Mouse (Mus musculus) lung, adult 2 months (tissue): ENCODE results near the gene Zfp750. TPM values are rescaled to one million over a fixed set of nuclear protein-coding genes. Genes with fewer than 3 reads are reported as not detected.

Experiments used
- DNase-seq: peaks from one replicate; pipeline ENCODE4 v3.0.0; 2022
- H3K4me1 ChIP-seq: fragments of 200-500 bp; 2 replicates; pipeline ENCODE4 v1.6.1; 2011; ENCODE audit warnings: low read length; ENCODE audit not compliant: control insufficient read depth, insufficient read depth
- H3K4me3 ChIP-seq: fragments of 200-500 bp; replicated peaks from 2 replicates; pipeline ENCODE3; 2011; ENCODE audit warnings: low read depth, mild to moderate bottlenecking, control low read depth, low read length; ENCODE audit errors: extremely low read depth
- CTCF ChIP-seq: fragments of 200-500 bp; IDR thresholded peaks from 2 replicates; pipeline ENCODE4 v1.5.1; 2011; ENCODE audit warnings: mild to moderate bottlenecking, low read length, control low read depth; ENCODE audit not compliant: insufficient read depth
- POLR2A ChIP-seq: fragments of 200-500 bp; IDR thresholded peaks from 2 replicates; pipeline ENCODE4 v1.6.1; 2011; ENCODE audit warnings: low read depth, mild to moderate bottlenecking, control low read depth, low read length, borderline replicate concordance; ENCODE audit errors: extremely low read depth
- WGBS: fragments of 180-500 bp; shearing (Covaris S2); methylation state at CpG from one replicate; pipeline ENCODE4 v1.1.7; 2018; 5-methylcytosine and 5-hydroxymethylcytosine counted together
- polyA plus RNA-seq: library from polyadenylated mRNA; depleted of rRNA; stranded (reverse); fragments of >200 nt; gene quantifications from 2 replicates; pipeline ENCODE4 v1.2.3, GENCODE M21; 2012

Gene Zfp750
- polyA plus RNA-seq, 1 experiment: 5.6 TPM

DNA sequence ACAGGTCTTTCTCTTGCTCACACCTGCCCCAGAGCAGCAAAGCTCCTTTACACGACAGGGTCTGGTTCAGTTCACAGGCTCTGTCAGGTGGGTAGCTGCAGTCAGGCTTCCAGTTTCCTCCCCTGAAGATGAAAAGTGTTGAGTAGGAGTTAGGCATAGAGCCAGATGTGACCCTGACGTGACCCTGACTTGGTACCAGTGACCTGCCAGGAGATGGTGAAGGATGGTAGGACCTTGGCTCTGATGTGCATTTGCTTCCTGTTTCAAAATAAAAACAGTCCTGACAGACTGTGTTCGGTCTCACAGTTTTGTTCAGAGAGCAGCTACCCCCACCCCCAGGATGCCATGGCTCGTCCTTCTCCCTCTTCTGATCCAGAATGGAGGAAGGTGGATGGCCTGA is 23.3 kb upstream of the Zfp750 start:
- Histone ChIP-seq H3K4me1 (no peaks in the 10 kb centered on the region), H3K4me3 (no peak overlapping the region)
- no peak for TF ChIP-seq POLR2A
- TF ChIP-seq CTCF: no peak
- no peak for DNase-seq
- WGBS: 83% methylated on average over 4 of the region's 4 CpGs

DNA sequence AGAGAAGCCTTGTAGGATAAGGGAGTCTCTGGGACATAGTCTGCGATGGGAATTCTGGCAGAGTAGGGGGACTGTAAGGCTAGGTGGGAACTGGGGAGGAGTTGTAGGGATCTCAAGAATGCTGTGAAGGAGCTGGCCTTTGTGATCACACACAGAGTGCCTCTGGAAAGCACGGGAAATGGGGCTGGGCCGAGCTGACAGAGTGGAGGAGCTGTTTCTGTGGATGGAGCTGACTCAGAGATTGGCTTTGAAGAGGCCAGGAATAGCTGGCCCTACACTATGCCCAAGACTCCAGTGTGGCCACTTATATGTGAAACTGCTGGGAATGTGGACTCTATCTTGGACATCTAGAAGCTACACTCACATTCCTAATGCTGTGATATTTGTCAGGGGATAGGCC is 17.4 kb upstream of the Zfp750 start:
- H3K4me3 ChIP-seq: no peak overlapping the region
- WGBS: 30% methylated on average over 3 of the region's 3 CpGs
- no peak for DNase-seq
- TF ChIP-seq POLR2A (no peak), CTCF (no peak)
- no peaks in the 10 kb centered on the region; the same call in 1 of the 2 replicates for H3K4me1 ChIP-seq

DNA sequence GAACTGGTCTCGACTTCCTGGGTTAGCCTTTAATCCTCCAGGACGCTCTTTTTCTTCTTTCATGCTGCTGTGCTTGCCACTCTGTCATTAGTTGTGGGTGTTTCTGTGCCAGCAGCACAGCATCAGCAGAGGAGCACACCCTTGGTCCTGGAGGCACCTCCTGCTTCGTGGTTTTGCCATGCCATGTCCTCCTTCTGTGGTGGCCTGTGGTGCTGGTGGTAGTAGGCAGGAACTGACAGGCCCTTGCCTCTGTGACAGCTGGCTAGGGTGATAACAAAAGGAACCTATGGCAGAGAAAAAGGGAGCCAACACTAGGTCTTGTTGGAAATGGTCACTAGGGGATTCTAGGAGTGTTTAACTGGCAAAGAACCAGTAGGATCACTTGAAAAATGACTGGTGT is 10.6 kb upstream of the Zfp750 start:
- no peak for TF ChIP-seq CTCF
- TF ChIP-seq POLR2A: no peak
- no peaks in the 10 kb centered on the region for H3K4me1 ChIP-seq
- no peak for DNase-seq
- H3K4me3 ChIP-seq: no peak overlapping the region
- WGBS: 89% methylated on average over 3 of the region's 3 CpGs

GRCm38 (mm10) chr11:121524191-121524590 is 5.1 kb upstream of the Zfp750 start:
- H3K4me1 ChIP-seq: no peaks in the 10 kb centered on the region
- 75% methylated on average over 7 of the region's 7 CpGs for WGBS
- TF ChIP-seq POLR2A: no peak
- TF ChIP-seq CTCF: no peak
- no peak for DNase-seq
- no peak overlapping the region for H3K4me3 ChIP-seq

GRCm38 (mm10) chr11:121522156-121522762 is 3.1 kb upstream of the Zfp750 start:
- Histone ChIP-seq H3K4me1 (no peaks in the 10 kb centered on the region), H3K4me3 (no peak overlapping the region)
- no peak for TF ChIP-seq CTCF
- 79% methylated on average over 4 of the region's 4 CpGs for WGBS
- DNase-seq: no peak

GRCm38 (mm10) chr11:121520761-121521160 is 1.6 kb upstream of the Zfp750 start:
- TF ChIP-seq CTCF (no peak), POLR2A (no peak)
- 88% methylated on average over 2 of the region's 2 CpGs for WGBS

DNA sequence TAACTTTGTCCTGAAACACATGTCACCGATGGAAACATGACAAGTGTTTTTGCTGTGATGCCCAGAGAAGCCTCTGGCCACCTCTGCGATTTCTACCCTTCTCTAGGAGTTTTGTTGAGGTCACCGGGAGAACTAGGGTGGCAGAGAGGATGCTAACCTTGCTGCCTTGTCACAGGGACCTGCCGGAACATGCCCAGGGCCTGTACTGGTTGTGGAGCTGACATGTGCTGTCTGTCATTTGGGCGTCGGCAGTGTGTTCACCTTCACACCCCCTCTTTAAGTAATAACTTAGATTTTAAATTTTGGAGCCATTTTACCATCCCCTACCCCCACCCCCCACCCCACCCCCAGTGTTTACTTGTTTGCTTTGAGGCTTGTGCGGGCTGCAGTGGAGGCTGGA is 570 bp upstream of the Zfp750 start:
- Histone ChIP-seq H3K4me1 (no peaks in the 10 kb centered on the region), H3K4me3 (no peak overlapping the region)
- DNase-seq: no peak
- TF ChIP-seq CTCF: no peak
- no peak for TF ChIP-seq POLR2A
- 79% methylated on average over 7 of the region's 7 CpGs for WGBS

More at GRCm38 (mm10) chr11:121520761-121521160, 1.6 kb upstream of the Zfp750 start:
- H3K4me3 ChIP-seq: no peak overlapping the region
- H3K4me1 ChIP-seq: no peaks in the 10 kb centered on the region
- no peak for DNase-seq

- Histone ChIP-seq H3K4me3 (peak overlapping the region; percentile 23), H3K4me1 (no peaks in the 10 kb centered on the region)
- 69% methylated on average over 17 of the region's 17 CpGs for WGBS
- TF ChIP-seq CTCF (no peak), POLR2A (no peak)
- peak; percentile 25 for DNase-seq
Measured at GRCm38 (mm10) chr11:121517687-121518465, 1.3 kb downstream of the Zfp750 start.

GRCm38 (mm10) chr11:121516906-121517305 is 2.2 kb downstream of the Zfp750 start:
- Histone ChIP-seq H3K4me3 (no peak overlapping the region), H3K4me1 (no peaks in the 10 kb centered on the region)
- no peak for DNase-seq
- no peak for TF ChIP-seq CTCF
- TF ChIP-seq POLR2A: no peak
- WGBS: 72% methylated on average over 3 of the region's 3 CpGs

DNA sequence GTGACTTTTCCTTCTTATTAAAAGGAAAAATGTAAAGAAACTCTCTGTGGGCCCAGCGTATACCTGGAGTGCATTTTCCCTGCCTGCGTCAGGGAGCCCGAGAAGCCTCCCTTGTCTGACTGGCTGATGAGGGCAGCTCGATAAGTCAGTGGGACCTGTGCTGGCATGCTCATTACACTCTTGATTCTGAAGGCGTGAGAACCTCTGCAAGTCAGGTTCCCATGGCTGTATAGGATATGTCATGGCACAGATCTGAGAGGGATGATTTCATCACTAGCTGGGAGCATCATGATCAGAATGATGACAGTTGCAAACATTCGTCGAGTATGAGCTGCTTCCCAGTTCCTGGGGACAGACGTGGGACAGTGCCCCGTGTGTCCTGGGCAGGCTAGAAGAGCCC is 3.1 kb downstream of the Zfp750 start:
- no peaks in the 10 kb centered on the region for H3K4me1 ChIP-seq
- TF ChIP-seq CTCF: no peak
- no peak for TF ChIP-seq POLR2A
- 83% methylated on average over 9 of the region's 9 CpGs for WGBS
- no peak for DNase-seq
- no peak overlapping the region for H3K4me3 ChIP-seq
